Mouse (Mus musculus) forebrain, embryonic 12.5 days (tissue): ENCODE measurements around the gene Enam. TPM values are rescaled to one million over a fixed set of nuclear protein-coding genes. Genes with fewer than 3 reads are reported as not detected.

Experiments
- ATAC-seq: fragments of 200-750 bp; cut with Nextera tagmentation; 2 replicates; pipeline ENCODE4 v1.8.0; 2017; ENCODE audit warnings: moderate TSS enrichment; ENCODE audit not compliant: low FRiP score
- H3K27ac ChIP-seq: fragments of 300-500 bp; sonication (generic); 2 replicates; pipeline ENCODE4 v1.5.1; 2016; ENCODE audit warnings: mild to moderate bottlenecking
- H3K27me3 ChIP-seq: fragments of 300-500 bp; sonication (generic); 2 replicates; pipeline ENCODE4 v1.6.1; 2016; ENCODE audit warnings: mild to moderate bottlenecking
- H3K36me3 ChIP-seq: fragments of 300-500 bp; sonication (generic); replicated peaks from 2 replicates; pipeline ENCODE4 v1.6.1; 2016; ENCODE audit warnings: mild to moderate bottlenecking
- H3K4me1 ChIP-seq: fragments of 300-500 bp; sonication (generic); 2 replicates; pipeline ENCODE4 v1.6.1; 2016
- H3K4me2 ChIP-seq: fragments of 300-500 bp; sonication (generic); 2 replicates; pipeline ENCODE4 v1.6.1; 2016; ENCODE audit warnings: mild to moderate bottlenecking, moderate library complexity
- H3K4me3 ChIP-seq: fragments of 300-500 bp; sonication (generic); replicated peaks from 2 replicates; pipeline ENCODE4 v1.5.1; 2016; ENCODE audit warnings: mild to moderate bottlenecking
- H3K9ac ChIP-seq: fragments of 300-500 bp; sonication (generic); 2 replicates; pipeline ENCODE4 v1.6.1; 2016; ENCODE audit warnings: mild to moderate bottlenecking
- H3K9me3 ChIP-seq: fragments of 300-500 bp; sonication (generic); 2 replicates; pipeline ENCODE4 v1.6.1; 2016
- WGBS: fragments of 180-500 bp; shearing (Covaris S2); methylation state at CpG from one replicate; pipeline ENCODE4 v1.1.7; 2016; 5-methylcytosine and 5-hydroxymethylcytosine counted together
- polyA plus RNA-seq: library from polyadenylated mRNA; unstranded; fragments of >200 nt; fragmentation: Nextera tagmentation; extraction: Ambion mirVana; gene quantifications from 2 replicates; pipeline ENCODE4 v1.2.1, GENCODE M21; 2016

The Enam gene
- polyA plus RNA-seq, result not detected in 2 replicates

GRCm38 (mm10) chr5:88487675-88488074 lies at the start of gene Enam:
TSS of gene Enam (plus strand) at chr5:88487975.
- H3K27me3 ChIP-seq, result no peaks in the 10 kb centered on the region
- H3K4me1 ChIP-seq, result peaks cover 5% of the 10 kb centered on the region; the same call in 1 of the 2 replicates
- H3K9ac ChIP-seq, result no peak within 1 kb of the TSS
- ATAC-seq, result no peak
- no peaks in the 10 kb centered on the region for H3K9me3 ChIP-seq
- no peak within 1 kb of the TSS for H3K4me2 ChIP-seq
- H3K36me3 ChIP-seq, result no peaks in the 10 kb centered on the region
- H3K4me3 ChIP-seq, result no peak within 1 kb of the TSS
- no peak within 1 kb of the TSS for H3K27ac ChIP-seq

- Histone ChIP-seq H3K27me3 (no peaks in the 10 kb centered on the region), H3K4me3 (no peak within 1 kb of the TSS), H3K4me1 (no peaks in the 10 kb centered on the region), H3K9ac (no peak within 1 kb of the TSS), H3K4me2 (no peak within 1 kb of the TSS), H3K27ac (no peak within 1 kb of the TSS), H3K9me3 (no peaks in the 10 kb centered on the region), H3K36me3 (no peaks in the 10 kb centered on the region)
- ATAC-seq, result no peak
- WGBS, result 83% methylated on average over 3 of the region's 3 CpGs
Measured at GRCm38 (mm10) chr5:88455691-88456090, 32.1 kb upstream of the Enam start, which contains the start of gene Ambn. TSS of gene Ambn (plus strand) at chr5:88455991.

- no peak for ATAC-seq
- no peaks in the 10 kb centered on the region for H3K4me1 ChIP-seq
- no peaks in the 10 kb centered on the region for H3K9me3 ChIP-seq
- H3K4me2 ChIP-seq, result no peak overlapping the region
- 90% methylated on average over 2 of the region's 2 CpGs for WGBS
- H3K27ac ChIP-seq, result no peak overlapping the region
- H3K27me3 ChIP-seq, result no peaks in the 10 kb centered on the region
- no peak overlapping the region for H3K9ac ChIP-seq
- H3K4me3 ChIP-seq, result no peak overlapping the region
- no peaks in the 10 kb centered on the region for H3K36me3 ChIP-seq
Measured at GRCm38 (mm10) chr5:88467471-88467870, 20.3 kb upstream of the Enam start.

- Histone ChIP-seq H3K4me2 (no peak overlapping the region), H3K4me1 (no peaks in the 10 kb centered on the region), H3K4me3 (no peak overlapping the region), H3K36me3 (no peaks in the 10 kb centered on the region), H3K9me3 (no peaks in the 10 kb centered on the region), H3K9ac (no peak overlapping the region), H3K27ac (no peak overlapping the region), H3K27me3 (no peaks in the 10 kb centered on the region)
- 95% methylated on average over 4 of the region's 4 CpGs for WGBS
- ATAC-seq, result no peak
Measured at GRCm38 (mm10) chr5:88468807-88469704, 18.7 kb upstream of the Enam start.

GRCm38 (mm10) chr5:88489004-88489403 lies 1.2 kb downstream of the Enam start:
- H3K9ac ChIP-seq, result no peak overlapping the region
- WGBS, result 79% methylated on average over 2 of the region's 2 CpGs
- no peak for ATAC-seq
- H3K36me3 ChIP-seq, result no peaks in the 10 kb centered on the region
- H3K27me3 ChIP-seq, result no peaks in the 10 kb centered on the region
- no peak overlapping the region for H3K27ac ChIP-seq
- no peak overlapping the region for H3K4me2 ChIP-seq
- peaks cover 5% of the 10 kb centered on the region; the same call in 1 of the 2 replicates for H3K4me1 ChIP-seq
- H3K4me3 ChIP-seq, result no peak overlapping the region
- H3K9me3 ChIP-seq, result no peaks in the 10 kb centered on the region

GRCm38 (mm10) chr5:88491111-88491510 lies 3.3 kb downstream of the Enam start:
- WGBS, result 45% methylated on average over 5 of the region's 5 CpGs
- no peak for ATAC-seq
- H3K27me3 ChIP-seq, result no peaks in the 10 kb centered on the region
- no peak overlapping the region for H3K9ac ChIP-seq
- H3K27ac ChIP-seq, result no peak overlapping the region
- no peak overlapping the region for H3K4me2 ChIP-seq
- peaks cover 5% of the 10 kb centered on the region; the same call in 1 of the 2 replicates for H3K4me1 ChIP-seq
- H3K36me3 ChIP-seq, result no peaks in the 10 kb centered on the region
- H3K9me3 ChIP-seq, result no peaks in the 10 kb centered on the region
- no peak overlapping the region for H3K4me3 ChIP-seq

- Histone ChIP-seq H3K4me3 (no peak overlapping the region), H3K9ac (no peak overlapping the region), H3K36me3 (no peaks in the 10 kb centered on the region), H3K4me2 (no peak overlapping the region), H3K27me3 (no peaks in the 10 kb centered on the region), H3K9me3 (no peaks in the 10 kb centered on the region), H3K27ac (no peak overlapping the region), H3K4me1 (no peaks in the 10 kb centered on the region)
- no peak for ATAC-seq
- 97% methylated on average over 3 of the region's 3 CpGs for WGBS
Measured at GRCm38 (mm10) chr5:88499781-88500180, 12.0 kb downstream of the Enam start.

- no peak for ATAC-seq
- Histone ChIP-seq H3K27me3 (no peaks in the 10 kb centered on the region), H3K9ac (no peak overlapping the region), H3K4me1 (no peaks in the 10 kb centered on the region), H3K4me3 (no peak overlapping the region), H3K9me3 (no peaks in the 10 kb centered on the region), H3K4me2 (no peak overlapping the region), H3K36me3 (no peaks in the 10 kb centered on the region), H3K27ac (no peak overlapping the region)
- 75% methylated on average over 1 of the region's 1 CpGs for WGBS
Measured at GRCm38 (mm10) chr5:88508555-88508954, 20.8 kb downstream of the Enam start.

- 96% methylated on average over 1 of the region's 1 CpGs for WGBS
- no peak overlapping the region for H3K27ac ChIP-seq
- no peak overlapping the region for H3K4me3 ChIP-seq
- no peaks in the 10 kb centered on the region for H3K9me3 ChIP-seq
- ATAC-seq, result no peak
- H3K36me3 ChIP-seq, result no peaks in the 10 kb centered on the region
- no peak overlapping the region for H3K9ac ChIP-seq
- H3K4me1 ChIP-seq, result no peaks in the 10 kb centered on the region
- no peaks in the 10 kb centered on the region for H3K27me3 ChIP-seq
- H3K4me2 ChIP-seq, result no peak overlapping the region
Measured at GRCm38 (mm10) chr5:88508990-88509389, 21.2 kb downstream of the Enam start.

GRCm38 (mm10) chr5:88519232-88519631 lies 31.5 kb downstream of the Enam start:
- Histone ChIP-seq H3K27me3 (no peaks in the 10 kb centered on the region), H3K36me3 (no peaks in the 10 kb centered on the region), H3K27ac (no peak overlapping the region), H3K4me3 (no peak overlapping the region), H3K4me2 (no peak overlapping the region), H3K9ac (no peak overlapping the region), H3K4me1 (no peaks in the 10 kb centered on the region), H3K9me3 (no peaks in the 10 kb centered on the region)
- no peak for ATAC-seq
- 7% methylated on average over 2 of the region's 2 CpGs for WGBS

GRCm38 (mm10) chr5:88527657-88528056 lies 39.9 kb downstream of the Enam start, which contains the start of gene Jchain:
TSS of gene Jchain (minus strand) at chr5:88527891.
- Histone ChIP-seq H3K27me3 (no peaks in the 10 kb centered on the region), H3K4me1 (no peaks in the 10 kb centered on the region), H3K4me3 (no peak within 1 kb of the TSS), H3K4me2 (no peak within 1 kb of the TSS), H3K9me3 (no peaks in the 10 kb centered on the region), H3K9ac (no peak within 1 kb of the TSS), H3K36me3 (no peaks in the 10 kb centered on the region), H3K27ac (no peak within 1 kb of the TSS)
- ATAC-seq, result no peak
- 87% methylated on average over 3 of the region's 3 CpGs for WGBS

- H3K4me2 ChIP-seq, result no peak overlapping the region
- H3K27ac ChIP-seq, result no peak overlapping the region
- no peaks in the 10 kb centered on the region for H3K36me3 ChIP-seq
- no peaks in the 10 kb centered on the region for H3K9me3 ChIP-seq
- H3K9ac ChIP-seq, result no peak overlapping the region
- H3K4me1 ChIP-seq, result no peaks in the 10 kb centered on the region
- 61% methylated on average over 1 of the region's 1 CpGs for WGBS
- no peak overlapping the region for H3K4me3 ChIP-seq
- ATAC-seq, result no peak
- no peaks in the 10 kb centered on the region for H3K27me3 ChIP-seq
Measured at GRCm38 (mm10) chr5:88530908-88531307, 43.1 kb downstream of the Enam start.

- H3K27ac ChIP-seq, result no peak overlapping the region
- H3K36me3 ChIP-seq, result no peaks in the 10 kb centered on the region
- H3K4me3 ChIP-seq, result no peak overlapping the region
- no peaks in the 10 kb centered on the region for H3K4me1 ChIP-seq
- ATAC-seq, result no peak
- no peaks in the 10 kb centered on the region for H3K9me3 ChIP-seq
- H3K9ac ChIP-seq, result no peak overlapping the region
- no peak overlapping the region for H3K4me2 ChIP-seq
- no peaks in the 10 kb centered on the region for H3K27me3 ChIP-seq
- 79% methylated on average over 3 of the region's 3 CpGs for WGBS
Measured at GRCm38 (mm10) chr5:88534697-88535096, 46.9 kb downstream of the Enam start.
